ENCODE assay signal across 9 mouse cellular contexts in genomic region chr5:138820717-138821332, GRCm38 (mm10). TPM values are rescaled to one million over a fixed set of nuclear protein-coding genes. Genes with fewer than 3 reads are reported as not detected.
A peak's percentile ranks its signal among the peaks of the same experiment; 100 is the strongest.
DNase-seq lines count a peak whose midpoint lies in the region; ATAC-seq and TF ChIP-seq lines count a peak whose summit lies in the region.
"Had no signal": no experiment of that assay in that cellular context is flagged by ENCODE, and none has a peak within 500 bp of the region (broad histone marks: within the 10 kb centered on the region; RNA-seq: fewer than 3 reads in every experiment).

No protein-coding gene starts in this region.

- no peak for TF ChIP-seq CTCF in gastrocnemius, adult 2 months (IDR thresholded peaks at IDR 0.05)
- no peak for TF ChIP-seq CTCF in brain, embryonic 14.5 days (IDR thresholded peaks at IDR 0.05; ENCODE audit: borderline replicate concordance, extremely low read depth, insufficient read depth, insufficient read length)

- intact Hi-C loops in gastrocnemius, adult 2 months (cut with DNase I), result no loop called here

- no peaks in the 10 kb centered on the region for H3K36me3 ChIP-seq in hindbrain, embryonic 11.5 days (ENCODE audit: control insufficient read depth, insufficient read depth, low read length)
- no peaks in the 10 kb centered on the region for H3K36me3 ChIP-seq in midbrain, embryonic 10.5 days

- peaks cover 6% of the 10 kb centered on the region; the same call in 1 of the 2 replicates for H3K4me1 ChIP-seq in hindbrain, embryonic 11.5 days (replicated peaks; ENCODE audit: control insufficient read depth, insufficient read depth, low read length)
- H3K4me1 ChIP-seq in midbrain, embryonic 10.5 days, result peaks cover 19% of the 10 kb centered on the region

- no peak for TF ChIP-seq POLR2A in brain, embryonic 14.5 days (IDR thresholded peaks at IDR 0.05; ENCODE audit: borderline replicate concordance, extremely low read depth, insufficient read depth, insufficient read length, poor library complexity, severe bottlenecking)

- H3K4me2 ChIP-seq in hindbrain, embryonic 11.5 days (replicated peaks; ENCODE audit: low read depth, low read length), result peak overlapping the region; percentile 32; the same call in 1 of the 2 replicates

- DNase-seq in gastrocnemius, adult 2 months, result peak; percentile 39
- no peak for DNase-seq in gastrocnemius, adult 8-10 months (ENCODE audit: low spot score in 2 of 2)
- peak; percentile 13 for DNase-seq in brain, embryonic 14.5 days (ENCODE audit: low read depth)
- peak; percentile 39 for DNase-seq in hindbrain, embryonic 11.5 days (ENCODE audit: low spot score)
- peak; percentile 33 for DNase-seq in midbrain, embryonic 10.5 days (ENCODE audit: low spot score)
- no peak for DNase-seq in cerebellum, postnatal 36 days
- DNase-seq in layer of hippocampus, adult 18-20 months (ENCODE audit: low spot score in 2 of 2), result no peak

- no peaks in the 10 kb centered on the region for H3K9me3 ChIP-seq in hindbrain, embryonic 11.5 days (ENCODE audit: control insufficient read depth, low read length)
- peaks cover 4% of the 10 kb centered on the region; the same call in 1 of the 2 replicates for H3K9me3 ChIP-seq in midbrain, embryonic 10.5 days (replicated peaks)

- H3K9ac ChIP-seq in hindbrain, embryonic 11.5 days (ENCODE audit: low read depth, low read length), result no peak overlapping the region

- no peak for ATAC-seq in hindbrain, embryonic 11.5 days (ENCODE audit: low FRiP score)
- ATAC-seq in erythroid progenitor cell, adult 5-6 weeks (replicated peaks; ENCODE audit: low FRiP score, poor library complexity, severe bottlenecking), result no peak

- no peak overlapping the region for H3K27ac ChIP-seq in gastrocnemius, adult 2 months
- H3K27ac ChIP-seq in hindbrain, embryonic 11.5 days (ENCODE audit: low read depth, low read length), result no peak overlapping the region
- no peak overlapping the region for H3K27ac ChIP-seq in midbrain, embryonic 10.5 days (replicated peaks)

- WGBS in hindbrain, embryonic 11.5 days, result 7% methylated on average over 39 of the region's 39 CpGs
- 3% methylated on average over 32 of the region's 39 CpGs for WGBS in midbrain, embryonic 10.5 days

- H3K27me3 ChIP-seq in hindbrain, embryonic 11.5 days (ENCODE audit: control insufficient read depth, insufficient read depth, low read length), result peaks cover 45% of the 10 kb centered on the region
- H3K27me3 ChIP-seq in midbrain, embryonic 10.5 days (ENCODE audit: low read depth, poor library complexity, severe bottlenecking), result peaks cover 76% of the 10 kb centered on the region

- H3K4me3 ChIP-seq in gastrocnemius, adult 2 months, result peak overlapping the region; percentile 59
- peak overlapping the region; percentile 23 for H3K4me3 ChIP-seq in hindbrain, embryonic 11.5 days (ENCODE audit: low read depth, low read length)
- peak overlapping the region; percentile 49 for H3K4me3 ChIP-seq in midbrain, embryonic 10.5 days
- H3K4me3 ChIP-seq: myocyte had no signal

RNA-seq across cellular contexts. Expression of gene Gm5294, which starts 0.9 kb away (rescaled TPM):
- total RNA-seq in gastrocnemius, adult 2 months (2021), result not detected
- total RNA-seq in gastrocnemius, adult 8-10 months (2022), result not detected
- 0.24 and 0.82 TPM in 2 replicates for polyA plus RNA-seq in brain, embryonic 14.5 days (2012; rRNA removed)
- polyA plus RNA-seq in hindbrain, embryonic 11.5 days (2014; fragmentation: Nextera tagmentation; extraction: Ambion mirVana), result 0.40 TPM in 1 of 2 replicates, not detected in the other
- polyA plus RNA-seq in midbrain, embryonic 10.5 days (2016; fragmentation: Nextera tagmentation; extraction: Ambion mirVana), result not detected in 2 replicates
- not detected for total RNA-seq in layer of hippocampus, adult 18-20 months (2021)
- total RNA-seq in erythroid progenitor cell, adult 5-6 weeks (2015; ENCODE audit: low replicate concordance), result not detected in 2 replicates
- total RNA-seq in erythroid progenitor cell, adult 5-6 weeks (2017; ENCODE audit: low replicate concordance), result not detected in 2 replicates
- polyA plus RNA-seq: myocyte had no signal

Comparison
In these comparisons a context has a peak if more than half of its experiments do, and no peak if none do; other contexts are left out.
1. DNase-seq: peak in gastrocnemius, adult 2 months (single experiment), brain, embryonic 14.5 days (single experiment), hindbrain, embryonic 11.5 days (single experiment) and midbrain, embryonic 10.5 days (single experiment); none in gastrocnemius, adult 8-10 months (0 of 2), cerebellum, postnatal 36 days (0 of 2) and layer of hippocampus, adult 18-20 months (0 of 2).
2. Peak in every context shown above with its lines, with median percentiles within 50 percentile points of each other: H3K4me3 ChIP-seq.